Mouse (Mus musculus) kidney, postnatal 0 days (tissue): Measurements from ENCODE around the gene Dnajc9. TPM values are rescaled to one million over a fixed set of nuclear protein-coding genes. Genes with fewer than 3 reads are reported as not detected.

ENCODE experiments used
- ATAC-seq: fragments of 200-750 bp; cut with Nextera tagmentation; replicated peaks from 2 replicates; pipeline ENCODE4 v1.8.0; 2017; ENCODE audit warnings: low read depth, moderate number of reproducible peaks, moderate TSS enrichment, moderate library complexity; ENCODE audit not compliant: low FRiP score
- DNase-seq: peaks from one replicate; pipeline ENCODE4 v3.0.0-alpha.2; 2016; ENCODE audit warnings: low spot score
- H3K27ac ChIP-seq: fragments of 300-500 bp; sonication (generic); 2 replicates; pipeline ENCODE4 v1.5.1; 2014; ENCODE audit warnings: mild to moderate bottlenecking
- H3K27me3 ChIP-seq: fragments of 300-500 bp; sonication (generic); 2 replicates; pipeline ENCODE4 v1.6.1; 2014; ENCODE audit warnings: low read length, mixed read lengths; ENCODE audit not compliant: insufficient read depth
- H3K36me3 ChIP-seq: fragments of 300-500 bp; sonication (generic); 2 replicates; pipeline ENCODE4 v1.6.1; 2014; ENCODE audit warnings: low read length, mixed read lengths; ENCODE audit not compliant: insufficient read depth
- H3K4me1 ChIP-seq: fragments of 300-500 bp; sonication (generic); replicated peaks from 2 replicates; pipeline ENCODE4 v1.6.1; 2014; ENCODE audit warnings: antibody characterized with exemption, low read length, mixed read lengths; ENCODE audit not compliant: insufficient read depth
- H3K4me2 ChIP-seq: fragments of 300-500 bp; sonication (generic); 2 replicates; pipeline ENCODE4 v1.6.1; 2014; ENCODE audit warnings: mild to moderate bottlenecking, low read length, moderate library complexity, mixed read lengths
- H3K4me3 ChIP-seq: fragments of 300-500 bp; sonication (generic); replicated peaks from 2 replicates; pipeline ENCODE4 v1.5.1; 2014; ENCODE audit warnings: low read depth, low read length
- H3K9ac ChIP-seq: fragments of 300-500 bp; sonication (generic); 2 replicates; pipeline ENCODE4 v1.6.1; 2014; ENCODE audit warnings: low read depth, low read length
- H3K9me3 ChIP-seq: fragments of 300-500 bp; sonication (generic); replicated peaks from 2 replicates; pipeline ENCODE4 v1.6.1; 2016; ENCODE audit warnings: low read length, inconsistent platforms, mixed read lengths
- CTCF ChIP-seq: IDR thresholded peaks from 2 replicates; pipeline ENCODE4 v1.5.1; 2016; ENCODE audit warnings: antibody characterized with exemption, low read depth, mild to moderate bottlenecking, moderate library complexity
- WGBS: fragments of 180-500 bp; shearing (Covaris S2); extraction: QIAGEN DNeasy Blood & Tissue Kit; methylation state at CpG from one replicate; pipeline ENCODE4 v1.1.7; 2014; 5-methylcytosine and 5-hydroxymethylcytosine counted together
- polyA plus RNA-seq: library from polyadenylated mRNA; unstranded; fragments of >200 nt; fragmentation: Nextera tagmentation; extraction: Ambion mirVana; gene quantifications from 2 replicates; pipeline ENCODE4 v1.2.1, GENCODE M21; 2015

The Dnajc9 gene
- polyA plus RNA-seq, 1 experiment from 2014 or later: 91.4 TPM

DNA sequence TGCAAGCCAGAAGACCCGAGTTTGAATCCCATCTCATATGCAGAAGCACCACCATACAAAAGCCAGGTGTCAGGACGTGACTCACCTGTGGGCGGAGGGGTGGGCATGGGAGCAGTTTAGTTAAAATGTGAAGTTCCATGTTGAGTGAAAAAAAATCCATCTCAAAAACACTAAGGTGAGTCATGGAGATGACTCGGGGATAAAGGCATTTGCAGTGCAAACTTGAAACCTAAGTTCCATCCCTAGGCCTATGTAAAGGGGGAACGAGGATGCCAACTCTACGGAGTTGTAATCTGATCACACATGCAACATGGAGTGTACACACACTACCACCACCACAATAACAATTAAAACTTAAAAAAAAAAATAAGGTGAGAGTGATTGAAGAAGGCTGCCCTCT is 34.3 kb upstream of the Dnajc9 start:
- H3K9me3 ChIP-seq: no peaks in the 10 kb centered on the region
- DNase-seq (no peak), ATAC-seq (no peak)
- H3K27me3 ChIP-seq: no peaks in the 10 kb centered on the region
- H3K4me3 ChIP-seq: no peak overlapping the region
- 83% methylated on average over 6 of the region's 6 CpGs for WGBS
- H3K36me3 ChIP-seq: no peaks in the 10 kb centered on the region
- H3K4me1 ChIP-seq: no peaks in the 10 kb centered on the region
- no peak overlapping the region for H3K4me2 ChIP-seq
- no peak overlapping the region for H3K27ac ChIP-seq
- H3K9ac ChIP-seq: no peak overlapping the region
- no peak for TF ChIP-seq CTCF

DNA sequence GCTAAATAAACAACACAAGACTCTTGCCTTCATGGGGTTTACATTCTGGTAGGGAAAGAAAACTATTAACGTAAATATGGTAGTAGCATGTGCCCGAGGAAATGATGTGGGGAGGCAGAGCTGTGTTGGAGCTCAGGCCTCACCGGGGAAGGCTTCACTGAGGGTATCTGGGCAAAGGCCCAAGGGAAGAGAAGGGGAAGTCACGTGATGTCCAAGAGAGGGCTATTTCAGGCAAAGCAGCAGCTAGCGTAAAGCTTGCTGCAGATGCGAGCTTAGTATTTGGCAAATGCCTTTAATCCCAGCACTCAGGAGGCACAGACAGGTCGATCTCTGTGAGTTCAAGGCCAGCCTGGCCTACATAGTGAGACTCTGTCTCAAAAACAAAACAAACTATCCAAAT is 33.5 kb upstream of the Dnajc9 start:
- no peak overlapping the region for H3K4me3 ChIP-seq
- H3K9ac ChIP-seq: no peak overlapping the region
- H3K27ac ChIP-seq: no peak overlapping the region
- H3K4me2 ChIP-seq: no peak overlapping the region
- no peaks in the 10 kb centered on the region for H3K4me1 ChIP-seq
- no peaks in the 10 kb centered on the region for H3K27me3 ChIP-seq
- no peak for TF ChIP-seq CTCF
- 65% methylated on average over 7 of the region's 7 CpGs for WGBS
- no peaks in the 10 kb centered on the region for H3K36me3 ChIP-seq
- H3K9me3 ChIP-seq: no peaks in the 10 kb centered on the region
- no peak for ATAC-seq
- no peak for DNase-seq

- no peak overlapping the region for H3K4me3 ChIP-seq
- no peak overlapping the region for H3K4me2 ChIP-seq
- no peaks in the 10 kb centered on the region for H3K36me3 ChIP-seq
- H3K27me3 ChIP-seq: no peaks in the 10 kb centered on the region
- no peak overlapping the region for H3K9ac ChIP-seq
- H3K4me1 ChIP-seq: no peaks in the 10 kb centered on the region
- TF ChIP-seq CTCF: peak; percentile 71
- WGBS: 42% methylated on average over 1 of the region's 1 CpGs
- H3K9me3 ChIP-seq: no peaks in the 10 kb centered on the region
- DNase-seq: peak; percentile 61
- no peak overlapping the region for H3K27ac ChIP-seq
- no peak for ATAC-seq
These were observed 11.4 kb upstream of the Dnajc9 start for GRCm38 (mm10) chr14:20400071-20400470.

DNA sequence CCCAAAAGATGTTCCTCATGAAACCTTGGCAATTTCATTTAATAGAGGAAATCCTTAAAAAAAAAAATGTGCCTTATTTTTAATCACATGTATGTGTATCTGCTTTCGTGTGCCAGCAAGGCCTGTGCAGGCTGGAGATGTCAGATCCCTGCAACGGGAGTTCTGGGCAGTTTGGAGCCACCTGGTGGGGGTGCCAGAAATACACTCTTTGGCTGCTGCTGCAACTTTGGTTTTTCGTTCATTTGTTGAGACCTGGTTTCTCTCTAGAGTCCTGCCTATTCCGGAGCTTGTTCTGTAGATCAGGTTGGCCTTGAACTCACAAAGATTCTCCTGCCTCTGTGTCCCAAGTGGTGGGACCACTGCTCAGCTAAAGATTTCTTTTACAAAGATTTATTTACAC is 10.2 kb upstream of the Dnajc9 start:
- H3K36me3 ChIP-seq: no peaks in the 10 kb centered on the region
- no peak for ATAC-seq
- TF ChIP-seq CTCF: peak; percentile 61
- H3K4me3 ChIP-seq: no peak overlapping the region
- H3K4me2 ChIP-seq: no peak overlapping the region
- no peak for DNase-seq
- no peak overlapping the region for H3K9ac ChIP-seq
- no peak overlapping the region for H3K27ac ChIP-seq
- H3K9me3 ChIP-seq: no peaks in the 10 kb centered on the region
- no peaks in the 10 kb centered on the region for H3K4me1 ChIP-seq
- no peaks in the 10 kb centered on the region for H3K27me3 ChIP-seq
- WGBS: 51% methylated on average over 4 of the region's 4 CpGs

- ATAC-seq (no peak), DNase-seq (no peak)
- H3K4me3 ChIP-seq: no peak overlapping the region
- H3K9ac ChIP-seq: no peak overlapping the region
- H3K27ac ChIP-seq: no peak overlapping the region
- no peak overlapping the region for H3K4me2 ChIP-seq
- H3K36me3 ChIP-seq: no peaks in the 10 kb centered on the region
- H3K4me1 ChIP-seq: no peaks in the 10 kb centered on the region
- WGBS: 82% methylated on average over 9 of the region's 9 CpGs
- TF ChIP-seq CTCF: no peak
- no peaks in the 10 kb centered on the region for H3K9me3 ChIP-seq
- H3K27me3 ChIP-seq: no peaks in the 10 kb centered on the region
These were observed 8.5 kb upstream of the Dnajc9 start for GRCm38 (mm10) chr14:20397220-20397619.

- Histone ChIP-seq H3K27ac (peak within 1 kb of the TSS; percentile 91), H3K4me1 (no peaks in the 10 kb centered on the region; the same call in 1 of the 2 replicates), H3K4me2 (peak within 1 kb of the TSS; percentile 56), H3K4me3 (peak within 1 kb of the TSS; percentile 75), H3K9ac (peak within 1 kb of the TSS; percentile 87), H3K9me3 (no peaks in the 10 kb centered on the region), H3K36me3 (peaks cover 5% of the 10 kb centered on the region; the same call in 1 of the 2 replicates), H3K27me3 (no peaks in the 10 kb centered on the region)
- ATAC-seq (peak; percentile 96), DNase-seq (peak; percentile 99)
- under 1% methylated on average over 65 of the region's 68 CpGs for WGBS
- TF ChIP-seq CTCF: peak; percentile 98
These were observed 4.6 kb upstream of the Dnajc9 start, which contains the start of gene Mrps16 for GRCm38 (mm10) chr14:20393205-20393913. TSS of gene Mrps16 (minus strand) at chr14:20393634.
